Mouse (Mus musculus): ENCODE data around the gene Zfp296. TPM values are rescaled to one million over a fixed set of nuclear protein-coding genes. Genes with fewer than 3 reads are reported as not detected.

Zfp296 gene
- polyA plus RNA-seq, 1 experiment, result 3.3 TPM

DNA sequence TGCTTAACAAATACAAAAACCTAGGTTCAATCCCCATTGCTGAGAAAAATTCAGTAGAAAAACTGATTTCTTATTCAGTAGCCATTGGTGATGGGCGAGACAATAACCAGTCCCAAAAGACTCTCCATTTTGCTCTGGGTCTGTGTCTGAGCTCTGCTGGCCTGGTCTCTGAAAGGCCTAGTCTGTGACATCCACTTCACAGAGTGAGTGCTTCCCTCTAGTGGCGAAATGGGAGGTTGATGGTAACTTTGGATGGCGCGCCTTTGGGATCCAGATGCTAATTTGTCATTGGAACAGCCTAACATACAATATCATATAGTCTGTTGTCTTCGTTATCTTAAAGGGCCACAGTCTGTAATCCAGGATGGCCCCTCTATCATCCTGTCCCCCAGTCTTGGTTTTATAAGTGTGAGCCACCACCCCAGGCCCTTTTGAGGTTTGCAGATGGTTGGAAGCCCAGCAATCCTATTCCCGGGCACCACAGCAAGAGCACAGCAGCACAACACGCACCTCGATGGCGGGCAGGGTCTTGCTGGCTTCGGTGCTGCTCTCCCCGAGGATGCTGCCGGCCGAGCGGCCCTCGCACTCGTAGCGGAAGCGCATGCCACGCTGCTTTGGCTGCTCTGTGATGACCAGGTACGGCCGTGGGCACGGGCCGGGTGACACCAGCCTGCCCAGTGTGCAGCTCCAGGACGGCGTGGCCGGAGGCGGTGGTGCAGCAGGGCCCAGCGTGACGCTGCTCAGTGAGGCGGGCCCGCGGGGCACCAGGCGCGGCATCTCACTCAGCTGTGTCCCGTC, 42.1 kb downstream of the Zfp296 start:
- Histone ChIP-seq H3K27me3 (replicated peaks; ENCODE audit: control insufficient read depth, insufficient read depth, low read length) (no peaks in the 10 kb centered on the region), H3K36me3 (ENCODE audit: control insufficient read depth, insufficient read depth, low read length) (no peaks in the 10 kb centered on the region), H3K4me3 (ENCODE audit: insufficient read depth, low read depth, low read length) (no peak overlapping the region), H3K27ac (ENCODE audit: insufficient read depth, low read depth, low read length) (no peak overlapping the region), H3K4me1 (ENCODE audit: control insufficient read depth, insufficient read depth, low read length) (no peaks in the 10 kb centered on the region)
- TF ChIP-seq POLR2A (IDR thresholded peaks at IDR 0.05; ENCODE audit: low read depth, low read length) (no peak), CTCF (conservative IDR thresholded peaks at IDR 0.05; ENCODE audit: insufficient read depth, insufficient read length, low read depth, low read length) (peak; percentile 89)
- 18% methylated on average over 35 of the region's 35 CpGs for WGBS
- peak; percentile 87 for DNase-seq

- DNase-seq, result no peak
- WGBS, result 97% methylated on average over 7 of the region's 7 CpGs
- Histone ChIP-seq H3K4me3 (ENCODE audit: insufficient read depth, low read depth, low read length) (no peak overlapping the region), H3K27ac (ENCODE audit: insufficient read depth, low read depth, low read length) (no peak overlapping the region), H3K27me3 (replicated peaks; ENCODE audit: control insufficient read depth, insufficient read depth, low read length) (no peaks in the 10 kb centered on the region), H3K4me1 (ENCODE audit: control insufficient read depth, insufficient read depth, low read length) (no peaks in the 10 kb centered on the region), H3K36me3 (ENCODE audit: control insufficient read depth, insufficient read depth, low read length) (no peaks in the 10 kb centered on the region)
- TF ChIP-seq CTCF (conservative IDR thresholded peaks at IDR 0.05; ENCODE audit: insufficient read depth, insufficient read length, low read depth, low read length) (no peak), POLR2A (IDR thresholded peaks at IDR 0.05; ENCODE audit: low read depth, low read length) (no peak)
Measured at GRCm38 (mm10) chr7:19620811-19621210, 43.7 kb downstream of the Zfp296 start.

- DNase-seq, result no peak
- TF ChIP-seq CTCF (conservative IDR thresholded peaks at IDR 0.05; ENCODE audit: insufficient read depth, insufficient read length, low read depth, low read length), result no peak
- no peak for TF ChIP-seq POLR2A (IDR thresholded peaks at IDR 0.05; ENCODE audit: low read depth, low read length)
- no peaks in the 10 kb centered on the region for H3K4me1 ChIP-seq (ENCODE audit: control insufficient read depth, insufficient read depth, low read length)
- no peak overlapping the region for H3K4me3 ChIP-seq (ENCODE audit: insufficient read depth, low read depth, low read length)
- H3K27me3 ChIP-seq (replicated peaks; ENCODE audit: control insufficient read depth, insufficient read depth, low read length), result no peaks in the 10 kb centered on the region
- no peak overlapping the region for H3K27ac ChIP-seq (ENCODE audit: insufficient read depth, low read depth, low read length)
- WGBS, result 81% methylated on average over 6 of the region's 6 CpGs
- H3K36me3 ChIP-seq (ENCODE audit: control insufficient read depth, insufficient read depth, low read length), result no peaks in the 10 kb centered on the region
Measured at GRCm38 (mm10) chr7:19622241-19622640, 45.2 kb downstream of the Zfp296 start.

GRCm38 (mm10) chr7:19623433-19623832, 46.3 kb downstream of the Zfp296 start:
- no peak overlapping the region for H3K4me3 ChIP-seq (ENCODE audit: insufficient read depth, low read depth, low read length)
- no peak overlapping the region for H3K27ac ChIP-seq (ENCODE audit: insufficient read depth, low read depth, low read length)
- TF ChIP-seq CTCF (conservative IDR thresholded peaks at IDR 0.05; ENCODE audit: insufficient read depth, insufficient read length, low read depth, low read length), result no peak

DNA sequence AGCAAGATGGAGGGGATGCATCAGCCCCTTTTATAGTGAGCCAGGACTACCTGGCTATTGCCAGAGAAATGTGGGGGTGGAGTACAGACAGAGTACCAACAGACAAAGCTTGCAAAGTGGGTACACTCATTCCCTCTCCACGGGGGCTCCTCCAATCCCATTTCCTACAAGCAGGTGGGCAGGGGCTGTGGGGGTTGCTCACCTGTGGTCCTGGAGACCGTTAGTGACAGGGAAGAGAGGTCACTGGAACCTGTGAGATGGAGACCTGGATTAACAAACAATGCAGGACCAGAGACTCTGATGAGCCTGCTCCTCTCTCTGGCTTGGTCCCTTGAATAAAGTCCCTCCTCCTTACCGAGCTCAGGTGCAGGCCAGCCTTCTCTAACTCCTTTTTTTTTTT, 50.6 kb downstream of the Zfp296 start:
- no peak overlapping the region for H3K27ac ChIP-seq (ENCODE audit: insufficient read depth, low read depth, low read length)
- WGBS, result 63% methylated on average over 3 of the region's 3 CpGs
- no peaks in the 10 kb centered on the region for H3K27me3 ChIP-seq (replicated peaks; ENCODE audit: control insufficient read depth, insufficient read depth, low read length)
- H3K4me3 ChIP-seq (ENCODE audit: insufficient read depth, low read depth, low read length), result no peak overlapping the region
- no peak for TF ChIP-seq POLR2A (IDR thresholded peaks at IDR 0.05; ENCODE audit: low read depth, low read length)
- no peak for TF ChIP-seq CTCF (conservative IDR thresholded peaks at IDR 0.05; ENCODE audit: insufficient read depth, insufficient read length, low read depth, low read length)
- no peaks in the 10 kb centered on the region for H3K36me3 ChIP-seq (ENCODE audit: control insufficient read depth, insufficient read depth, low read length)
- no peak for DNase-seq
- no peaks in the 10 kb centered on the region for H3K4me1 ChIP-seq (ENCODE audit: control insufficient read depth, insufficient read depth, low read length)

More at GRCm38 (mm10) chr7:19623433-19623832, 46.3 kb downstream of the Zfp296 start:
- Histone ChIP-seq H3K36me3 (ENCODE audit: control insufficient read depth, insufficient read depth, low read length) (no peaks in the 10 kb centered on the region), H3K27me3 (replicated peaks; ENCODE audit: control insufficient read depth, insufficient read depth, low read length) (no peaks in the 10 kb centered on the region), H3K4me1 (ENCODE audit: control insufficient read depth, insufficient read depth, low read length) (no peaks in the 10 kb centered on the region)
- WGBS, result 55% methylated on average over 2 of the region's 2 CpGs
- DNase-seq, result no peak

DNA sequence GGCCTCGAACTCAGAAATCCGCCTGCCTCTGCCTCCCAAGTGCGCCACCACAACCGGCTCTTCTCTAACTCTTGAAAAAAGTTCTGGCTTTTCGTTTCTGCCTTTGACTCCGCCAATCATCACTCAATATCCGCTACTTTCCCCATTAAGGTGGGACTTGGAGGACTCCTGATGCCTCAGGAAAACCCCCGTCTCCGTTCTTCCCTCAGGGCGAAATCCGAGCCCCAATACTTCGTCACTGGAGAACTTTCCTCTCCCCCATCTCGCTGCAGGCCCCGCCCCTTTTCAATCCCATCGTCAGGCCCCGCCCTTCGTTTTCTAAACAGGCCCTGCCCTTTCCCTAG, 51.1 kb downstream of the Zfp296 start:
- Histone ChIP-seq H3K4me3 (ENCODE audit: insufficient read depth, low read depth, low read length) (peak overlapping the region; percentile 81), H3K4me1 (ENCODE audit: control insufficient read depth, insufficient read depth, low read length) (no peaks in the 10 kb centered on the region), H3K36me3 (ENCODE audit: control insufficient read depth, insufficient read depth, low read length) (no peaks in the 10 kb centered on the region), H3K27ac (ENCODE audit: insufficient read depth, low read depth, low read length) (peak overlapping the region; percentile 60; the same call in 1 of the 2 replicates), H3K27me3 (replicated peaks; ENCODE audit: control insufficient read depth, insufficient read depth, low read length) (no peaks in the 10 kb centered on the region)
- TF ChIP-seq CTCF (conservative IDR thresholded peaks at IDR 0.05; ENCODE audit: insufficient read depth, insufficient read length, low read depth, low read length), result no peak
- TF ChIP-seq POLR2A (IDR thresholded peaks at IDR 0.05; ENCODE audit: low read depth, low read length), result no peak
- DNase-seq, result no peak
- WGBS, result 12% methylated on average over 17 of the region's 17 CpGs

DNA sequence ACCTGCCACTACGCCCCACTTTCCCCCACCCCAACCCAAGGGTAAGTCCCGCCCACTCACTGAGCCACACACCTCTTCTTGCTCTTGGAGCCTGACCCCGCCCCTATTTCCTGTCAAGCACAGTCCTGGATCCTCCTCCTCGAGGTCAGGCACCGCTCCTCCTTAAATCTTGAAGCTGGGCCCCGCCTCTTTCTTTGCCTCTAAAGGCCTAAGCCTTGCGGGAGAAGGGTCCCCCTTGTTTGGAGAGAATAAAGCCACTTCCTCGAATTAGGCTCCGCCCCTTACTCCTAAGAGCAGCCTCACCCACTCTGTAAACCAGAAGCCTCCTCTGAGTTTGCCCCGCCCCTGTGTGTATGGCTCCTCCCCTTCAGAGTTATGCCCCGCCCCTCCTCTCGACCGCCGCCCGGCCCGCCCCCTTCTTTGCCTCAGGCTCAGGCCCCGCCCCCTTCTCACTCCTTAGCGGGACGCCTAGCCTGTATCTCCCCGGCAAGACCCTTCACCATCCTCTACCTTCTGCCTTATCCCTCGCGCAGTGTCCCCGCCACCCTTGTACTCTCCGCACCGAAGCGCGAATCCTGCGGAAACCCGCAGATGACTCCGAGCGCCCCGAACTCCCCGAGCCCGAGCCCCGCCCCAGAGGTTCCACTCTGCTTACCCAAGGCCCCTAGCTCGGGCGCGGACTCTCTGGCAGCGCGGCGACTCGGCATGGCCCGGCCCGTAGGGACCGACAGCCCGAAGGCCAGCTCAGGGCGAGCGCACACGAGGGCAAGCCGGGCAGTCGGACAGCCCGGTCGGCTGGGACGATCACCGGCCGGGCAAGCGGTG, 51.7 kb downstream of the Zfp296 start:
- TF ChIP-seq CTCF (conservative IDR thresholded peaks at IDR 0.05; ENCODE audit: insufficient read depth, insufficient read length, low read depth, low read length), result no peak
- no peak for TF ChIP-seq POLR2A (IDR thresholded peaks at IDR 0.05; ENCODE audit: low read depth, low read length)
- Histone ChIP-seq H3K4me3 (ENCODE audit: insufficient read depth, low read depth, low read length) (peak overlapping the region; percentile 81), H3K36me3 (ENCODE audit: control insufficient read depth, insufficient read depth, low read length) (no peaks in the 10 kb centered on the region), H3K4me1 (ENCODE audit: control insufficient read depth, insufficient read depth, low read length) (no peaks in the 10 kb centered on the region), H3K27me3 (replicated peaks; ENCODE audit: control insufficient read depth, insufficient read depth, low read length) (no peaks in the 10 kb centered on the region), H3K27ac (ENCODE audit: insufficient read depth, low read depth, low read length) (peak overlapping the region; percentile 68)
- WGBS, result 2% methylated on average over 51 of the region's 57 CpGs
- DNase-seq, result peak; percentile 98

Data from kidney, adult 2 months (tissue).